Mouse (Mus musculus) neutrophil, adult 83 days (primary cell): ENCODE measurements around the gene Hmg20b. TPM values are rescaled to one million over a fixed set of nuclear protein-coding genes. Genes with fewer than 3 reads are reported as not detected.

Experiments used
- total RNA-seq, 2 experiments: library from RNA; stranded (reverse); gene quantifications; one replicate each; pipeline ENCODE4 v1.2.4; 2023

Hmg20b gene
- total RNA-seq: 10 to 100 TPM; 38.3 to 46.6 TPM

DNA sequence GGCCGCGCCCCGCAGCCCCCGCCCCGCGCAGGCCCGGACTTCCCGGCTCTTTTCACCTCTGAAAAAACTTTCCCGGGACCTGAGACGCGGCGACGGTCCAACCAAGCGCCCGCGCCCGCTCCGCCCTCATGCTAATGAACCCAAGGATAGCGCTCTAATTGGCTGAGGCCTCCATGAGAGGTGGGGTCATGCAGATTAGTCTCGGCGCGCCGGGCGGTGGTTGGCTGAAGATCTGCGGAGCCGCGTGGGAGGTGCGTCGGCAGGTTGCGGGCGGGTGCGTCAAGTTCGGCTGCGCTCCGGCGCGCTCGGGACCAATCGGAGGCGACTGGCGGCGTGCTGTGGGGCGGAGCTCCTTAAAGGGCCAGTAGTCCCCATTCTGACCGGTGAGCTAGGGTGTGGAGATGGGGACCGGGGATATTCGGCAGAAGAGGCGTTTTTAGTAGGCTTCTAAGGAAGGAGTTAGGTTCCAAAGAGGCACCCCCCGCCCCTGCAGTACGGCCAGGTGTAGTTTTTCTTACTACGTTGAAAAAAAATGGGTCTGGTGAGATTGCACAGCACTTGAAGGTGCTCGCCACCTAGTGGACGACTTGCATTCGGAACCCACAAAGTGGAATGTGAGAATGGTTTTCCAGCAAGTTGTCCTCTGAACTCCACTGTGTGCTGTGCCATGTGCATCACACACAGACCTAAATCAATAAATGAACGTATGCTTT lies at the start of gene Hmg20b:
TSS of gene Hmg20b (minus strand) at position 130 of the 713 bp plus-strand sequence.

GRCm38 (mm10) chr10:81392781-81393185 lies 42.5 kb upstream of the Hmg20b start, which contains the start of gene Smim24:
Gene Smim24 (plus strand): TSS chr10:81393051.

GRCm38 (mm10) chr10:81388505-81389055 lies 38.3 kb upstream of the Hmg20b start, which contains the start of gene Gm48552:
Gene Gm48552 (plus strand): TSS chr10:81389005.

GRCm38 (mm10) chr10:81383802-81384604 lies 33.7 kb upstream of the Hmg20b start, which contains the start of the genes Dohh and Gm48551:
Gene Dohh (plus strand): TSS chr10:81384428.
Gene Gm48551 (plus strand): TSS chr10:81384466.

GRCm38 (mm10) chr10:81377793-81378552 lies 27.7 kb upstream of the Hmg20b start, which contains the start of gene Fzr1:
Gene Fzr1 (minus strand): TSS chr10:81378516.

GRCm38 (mm10) chr10:81365672-81366476 lies 15.6 kb upstream of the Hmg20b start, which contains the start of gene 4930404N11Rik:
Gene 4930404N11Rik (minus strand): TSS chr10:81365816.

DNA sequence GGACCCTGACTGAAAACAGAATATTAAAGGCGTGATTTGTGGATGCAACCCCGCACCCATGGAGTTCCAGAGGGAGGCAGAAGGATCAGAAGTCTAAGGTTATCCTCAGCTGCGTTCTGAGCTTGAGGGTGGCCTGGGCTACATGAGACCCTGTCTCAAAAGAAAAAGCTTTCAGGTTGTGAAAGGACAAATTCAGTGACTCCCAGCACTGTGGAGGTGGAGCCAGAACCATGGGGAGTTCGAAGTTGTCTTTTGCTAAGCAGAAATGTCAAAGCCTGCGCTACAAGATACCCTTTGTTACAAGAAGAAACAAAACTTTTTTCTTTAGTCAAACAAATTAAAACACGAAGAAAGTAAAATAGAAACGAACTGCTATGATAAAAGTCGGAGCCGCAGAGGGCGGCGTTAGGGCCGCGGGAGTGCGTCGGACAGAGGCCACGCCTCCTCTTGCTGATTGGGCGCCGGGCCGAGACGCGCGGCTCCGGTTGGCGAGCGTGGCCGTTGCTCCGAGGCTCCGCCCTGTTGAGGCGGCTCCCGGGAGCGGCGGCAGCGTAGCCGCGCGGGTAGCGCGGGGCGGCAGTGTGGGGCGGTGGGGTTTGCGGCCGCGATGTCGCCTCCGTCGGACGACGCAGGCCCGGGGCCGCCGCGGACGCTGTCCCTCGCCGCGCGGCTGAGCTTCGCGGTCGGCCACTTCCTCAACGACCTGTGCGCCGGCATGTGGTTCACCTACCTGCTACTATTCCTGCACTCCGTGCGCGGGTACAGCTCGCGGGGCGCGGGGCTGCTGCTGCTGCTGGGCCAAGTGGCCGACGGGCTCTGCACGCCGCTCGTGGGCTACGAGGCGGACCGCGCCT lies 6.9 kb upstream of the Hmg20b start, which contains the start of gene Mfsd12:
TSS of gene Mfsd12 (plus strand) at position 501 of the 854 bp plus-strand sequence.

GRCm38 (mm10) chr10:81342686-81343505 lies 7.4 kb downstream of the Hmg20b start, which contains the start of gene Gipc3:
Gene Gipc3 (minus strand): TSS chr10:81343266.

GRCm38 (mm10) chr10:81328386-81328785 lies 21.9 kb downstream of the Hmg20b start, which contains the start of gene Tbxa2r:
Gene Tbxa2r (plus strand): TSS chr10:81328731.

GRCm38 (mm10) chr10:81320550-81321347 lies 29.5 kb downstream of the Hmg20b start, which contains the start of gene Cactin:
Gene Cactin (plus strand): TSS chr10:81321103.

Other genes starting within 250 kb of the Hmg20b start
- gene Map2k2, start 244.6 kb downstream of the Hmg20b start, total RNA-seq: 10 to 100 TPM; 86.1 to 87.6 TPM
- gene Zbtb7a, start 215.3 kb downstream of the Hmg20b start, total RNA-seq: 10 to 100 TPM; 62.4 to 68.5 TPM
- gene Pias4, start 182.6 kb downstream of the Hmg20b start, total RNA-seq: 10 to 100 TPM; 27.3 to 29.5 TPM
- 100 to 1,000 TPM; 824 to 844 TPM for gene Eef2, start 173.8 kb downstream of the Hmg20b start, total RNA-seq
- 10 to 100 TPM; 26.8 to 31.2 TPM for gene Dapk3, start 167.5 kb downstream of the Hmg20b start, total RNA-seq
- gene 4930442H23Rik, start 166.6 kb downstream of the Hmg20b start, total RNA-seq: not detected
- not detected for gene Nmrk2, start 148.4 kb downstream of the Hmg20b start, total RNA-seq
- gene Atcay, start 119.6 kb downstream of the Hmg20b start, total RNA-seq: not detected
- 1 to 10 TPM in 1 of 2 experiments, under 1 TPM in 1; 0.44 to 1.5 TPM for gene Zfr2, start 117.3 kb downstream of the Hmg20b start, total RNA-seq
- 1 to 10 TPM; 7.1 to 10.0 TPM for gene Matk, start 97.5 kb downstream of the Hmg20b start, total RNA-seq
- 10 to 100 TPM; 36.4 to 40.7 TPM for gene Mrpl54, start 83.5 kb downstream of the Hmg20b start, total RNA-seq
- gene Apba3, start 83.5 kb downstream of the Hmg20b start, total RNA-seq: 10 to 100 TPM; 28.2 to 28.6 TPM
- gene Tjp3, start 58.9 kb downstream of the Hmg20b start, total RNA-seq: 1 to 10 TPM; 5.6 to 5.8 TPM
- 10 to 100 TPM; 84.7 to 91.8 TPM for gene Pip5k1c, start 57.5 kb downstream of the Hmg20b start, total RNA-seq
- gene Cactin, start 29.4 kb downstream of the Hmg20b start, total RNA-seq: 10 to 100 TPM; 27.9 to 30.2 TPM
- under 1 TPM in 1 of 2 experiments, not detected in 1; 0.64 TPM for gene Tbxa2r, start 21.7 kb downstream of the Hmg20b start, total RNA-seq
- not detected for gene Gipc3, start 7.2 kb downstream of the Hmg20b start, total RNA-seq
- 10 to 100 TPM; 19.2 to 20.1 TPM for gene Mfsd12, start 7.0 kb upstream of the Hmg20b start, total RNA-seq
- 1 to 10 TPM; 3.8 to 4.8 TPM for gene 4930404N11Rik, start 15.3 kb upstream of the Hmg20b start, total RNA-seq
- gene Fzr1, start 28.0 kb upstream of the Hmg20b start, total RNA-seq: 10 to 100 TPM; 51.4 to 52.7 TPM
- 10 to 100 TPM; 17.9 to 20.0 TPM for gene Dohh, start 33.9 kb upstream of the Hmg20b start, total RNA-seq
- gene Gm48551, start 34.0 kb upstream of the Hmg20b start, total RNA-seq: under 1 TPM; 0.53 to 0.70 TPM
- gene Gm48552, start 38.5 kb upstream of the Hmg20b start, total RNA-seq: 1 to 10 TPM; 1.1 to 1.3 TPM
- gene Smim24, start 42.6 kb upstream of the Hmg20b start, total RNA-seq: 10 to 100 TPM in 1 of 2 experiments, 1 to 10 TPM in 1; 7.1 to 10.6 TPM
- gene Nfic, start 105.2 kb upstream of the Hmg20b start, total RNA-seq: 10 to 100 TPM; 64.6 to 69.7 TPM
- gene Celf5, start 132.2 kb upstream of the Hmg20b start, total RNA-seq: not detected
- 100 to 1,000 TPM; 130 to 141 TPM for gene Ncln, start 145.9 kb upstream of the Hmg20b start, total RNA-seq
- gene S1pr4, start 149.7 kb upstream of the Hmg20b start, total RNA-seq: 10 to 100 TPM; 66.7 to 79.7 TPM
- gene Gna15, start 173.7 kb upstream of the Hmg20b start, total RNA-seq: 10 to 100 TPM; 32.1 to 33.5 TPM
- gene Gna11, start 194.7 kb upstream of the Hmg20b start, total RNA-seq: 10 to 100 TPM; 10.4 to 15.4 TPM
- 100 to 1,000 TPM; 321 to 355 TPM for gene Aes, start 209.0 kb upstream of the Hmg20b start, total RNA-seq
- gene Tle2, start 224.1 kb upstream of the Hmg20b start, total RNA-seq: 1 to 10 TPM; 1.4 to 1.5 TPM